Mouse (Mus musculus) frontal cortex, postnatal 10 days (tissue): ENCODE measurements around the gene Clint1.
A peak's percentile ranks its signal among the peaks of the same experiment; 100 is the strongest.

ENCODE experiments used
- DNase-seq, 2 experiments: peaks; one replicate each; pipeline ENCODE4 v3.0.0; 2022; ENCODE audit warnings: low spot score in 2 of 2, mixed read lengths in 1 of 2

Clint1 gene

DNA sequence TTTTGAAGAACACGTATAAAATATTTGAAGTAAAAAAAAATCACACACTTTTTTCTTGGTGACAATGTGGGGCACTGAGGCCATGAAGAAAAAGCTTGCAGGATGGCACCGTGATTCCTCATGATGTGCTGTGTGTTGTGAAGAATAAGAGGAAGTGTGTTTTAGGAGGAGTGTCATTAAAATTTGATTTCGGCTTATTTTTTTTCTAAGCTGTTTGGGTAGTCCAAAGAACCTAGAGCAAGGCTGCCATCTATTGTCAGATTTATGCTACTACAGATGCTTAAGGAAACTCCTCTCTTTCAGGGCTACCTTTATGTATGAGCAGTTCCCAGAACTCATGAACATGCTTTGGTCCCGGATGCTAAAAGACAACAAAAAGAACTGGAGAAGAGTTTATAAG lies 32.2 kb downstream of the Clint1 start:
- DNase-seq = no peak

DNA sequence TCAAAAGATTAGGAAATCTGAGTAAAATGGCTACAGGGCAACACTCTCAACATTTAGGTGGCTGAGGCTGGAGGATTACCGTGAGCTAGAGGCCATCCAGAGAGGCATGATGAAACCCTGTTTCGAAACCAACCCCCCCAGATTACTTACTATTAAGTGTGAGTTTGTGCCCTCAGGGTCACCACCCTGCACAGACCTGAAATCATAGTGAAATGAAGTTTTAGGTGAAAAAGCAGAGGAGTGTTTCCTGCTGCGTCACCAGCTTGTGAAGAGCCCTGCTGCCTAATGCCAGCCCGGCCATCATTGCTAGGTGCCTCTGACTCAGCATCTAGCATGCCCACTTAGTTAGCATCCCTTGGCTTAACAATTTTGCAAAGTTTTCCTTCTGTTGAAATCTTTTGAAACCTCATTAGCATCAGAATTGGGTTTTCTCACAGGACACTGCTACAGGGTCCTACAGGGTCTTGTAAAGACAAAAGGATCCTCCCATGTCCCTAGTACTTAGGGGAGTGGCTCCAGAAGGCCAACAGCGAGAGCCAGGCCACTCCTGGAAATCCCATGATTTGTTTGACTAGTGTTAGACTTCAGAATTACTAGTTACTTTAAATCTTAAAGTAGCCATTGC lies 33.9 kb downstream of the Clint1 start:
- no peak for DNase-seq

DNA sequence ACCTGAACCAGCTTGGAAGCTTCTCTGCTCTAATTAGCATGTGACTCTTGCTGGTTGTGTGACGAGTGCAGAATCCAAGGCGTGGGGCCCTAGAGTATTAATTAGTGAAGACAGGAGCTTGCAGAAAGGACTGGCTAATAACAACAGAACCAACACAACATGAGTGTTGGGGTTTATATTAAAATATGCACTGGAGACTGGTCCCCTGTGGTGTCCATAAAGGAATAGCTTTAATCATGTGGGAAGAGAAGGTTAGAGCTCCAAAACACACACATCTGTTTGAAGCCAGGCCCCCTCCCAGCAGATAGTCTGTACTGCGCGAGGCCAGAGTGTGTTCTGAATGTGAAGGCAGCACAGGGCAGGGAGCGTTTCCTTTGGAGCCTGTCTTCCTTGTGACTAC lies 34.7 kb downstream of the Clint1 start:
- no peak for DNase-seq

DNA sequence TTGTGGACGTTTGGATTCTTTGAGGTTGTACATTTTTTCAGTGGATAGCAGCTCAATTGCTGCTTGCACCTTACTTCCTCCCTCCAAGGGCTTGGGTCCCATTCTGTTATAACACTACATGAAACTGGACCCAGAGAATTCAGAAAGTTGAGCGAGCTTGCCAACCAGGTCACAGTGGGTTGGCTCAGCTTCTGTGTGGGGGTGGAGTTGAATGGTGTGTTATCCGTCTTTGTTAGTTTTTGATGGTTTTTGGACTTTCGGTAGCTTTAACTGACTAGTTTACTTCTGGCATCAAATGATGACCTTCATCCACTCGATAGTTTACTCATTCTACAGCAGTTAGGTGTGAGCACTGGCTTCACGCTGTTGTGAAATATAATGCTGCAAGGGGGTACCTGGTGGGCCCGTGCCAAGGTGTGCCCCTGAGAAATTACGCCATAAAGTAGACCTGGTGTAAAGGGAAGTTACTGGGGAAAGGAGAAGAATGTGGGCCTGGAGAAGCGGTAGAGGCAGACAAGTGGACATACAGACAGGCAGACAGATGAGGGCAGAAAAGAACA lies 36.7 kb downstream of the Clint1 start:
- DNase-seq = no peak

DNA sequence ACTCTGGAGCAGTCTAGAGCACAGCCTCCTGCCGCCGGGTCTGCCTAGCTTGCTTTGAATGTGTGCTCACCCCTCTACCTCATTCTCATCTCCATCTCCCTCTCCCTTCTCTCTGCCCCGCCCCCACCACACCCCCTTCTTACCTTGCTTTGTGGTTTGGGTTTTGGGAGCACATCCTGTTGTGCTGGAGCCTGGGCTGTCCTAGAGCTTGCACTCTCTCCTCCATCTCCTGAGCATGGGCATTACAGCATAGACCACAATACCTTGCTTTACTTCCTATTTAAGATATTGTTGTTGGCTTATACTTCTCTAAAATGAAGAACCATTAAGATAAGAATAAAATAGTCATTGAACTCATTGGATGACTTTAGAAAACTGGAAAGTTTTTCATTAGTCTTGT lies 38.1 kb downstream of the Clint1 start:
- no peak for DNase-seq

DNA sequence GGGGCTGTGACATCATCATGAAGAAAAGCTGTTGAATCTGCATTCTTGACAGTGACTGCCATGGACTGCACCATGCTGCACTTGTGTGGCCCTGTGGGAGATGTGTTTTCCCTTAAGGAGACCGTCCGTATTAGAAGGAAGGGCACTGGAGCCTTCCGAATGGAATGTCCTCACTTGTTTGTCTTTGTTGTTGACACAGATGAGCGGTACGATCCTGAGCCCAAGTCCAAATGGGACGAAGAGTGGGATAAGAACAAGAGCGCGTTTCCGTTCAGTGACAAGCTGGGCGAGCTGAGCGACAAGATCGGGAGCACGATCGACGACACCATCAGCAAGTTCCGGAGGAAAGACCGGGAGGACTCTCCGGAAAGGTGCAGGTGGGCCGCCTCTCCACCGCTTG lies 38.6 kb downstream of the Clint1 start:
- no peak for DNase-seq

DNA sequence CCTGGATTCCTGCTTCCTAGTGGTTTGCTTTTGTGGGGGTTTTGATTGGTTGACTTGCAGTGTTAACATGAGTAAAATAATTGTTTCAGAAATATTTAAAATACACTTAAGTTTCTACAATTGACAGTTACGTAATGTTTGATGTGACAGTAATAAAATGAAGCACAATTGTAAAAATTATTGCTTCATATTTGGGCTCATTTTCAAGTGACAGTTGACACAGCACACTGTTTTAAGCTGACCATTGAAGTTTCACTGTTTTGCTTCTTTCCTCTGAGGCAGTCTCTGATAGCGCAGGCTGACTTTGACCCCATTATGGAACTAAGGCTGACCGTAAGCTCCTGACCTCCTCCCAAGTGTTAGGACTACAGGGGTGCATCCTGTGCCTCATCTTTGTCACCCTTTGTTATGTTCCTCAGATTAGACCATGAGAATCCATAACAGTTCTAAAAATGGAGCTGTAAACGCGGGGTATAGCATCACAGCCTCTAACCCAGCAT lies 41.1 kb downstream of the Clint1 start:
- DNase-seq = no peak

DNA sequence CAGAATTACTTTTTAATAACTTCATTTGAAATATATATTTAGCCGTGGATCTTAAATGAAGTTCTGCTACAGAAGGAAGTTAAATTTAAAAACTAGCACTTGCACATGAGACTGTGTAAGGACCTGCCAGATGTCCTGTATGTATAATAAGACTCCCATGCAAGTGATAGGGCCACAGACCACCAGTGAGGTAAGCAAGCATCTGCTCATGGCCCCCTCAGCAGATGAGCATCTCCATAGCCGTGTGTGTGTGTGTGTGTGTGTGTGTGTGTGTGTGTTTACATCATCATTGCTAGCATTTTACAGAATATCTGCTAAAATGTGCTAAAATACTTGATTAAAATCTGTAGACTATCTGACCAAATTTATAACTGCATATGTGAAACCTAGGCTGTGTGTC lies 45.5 kb downstream of the Clint1 start:
- peak in 1 of 2 experiments; percentile 22 for DNase-seq

DNA sequence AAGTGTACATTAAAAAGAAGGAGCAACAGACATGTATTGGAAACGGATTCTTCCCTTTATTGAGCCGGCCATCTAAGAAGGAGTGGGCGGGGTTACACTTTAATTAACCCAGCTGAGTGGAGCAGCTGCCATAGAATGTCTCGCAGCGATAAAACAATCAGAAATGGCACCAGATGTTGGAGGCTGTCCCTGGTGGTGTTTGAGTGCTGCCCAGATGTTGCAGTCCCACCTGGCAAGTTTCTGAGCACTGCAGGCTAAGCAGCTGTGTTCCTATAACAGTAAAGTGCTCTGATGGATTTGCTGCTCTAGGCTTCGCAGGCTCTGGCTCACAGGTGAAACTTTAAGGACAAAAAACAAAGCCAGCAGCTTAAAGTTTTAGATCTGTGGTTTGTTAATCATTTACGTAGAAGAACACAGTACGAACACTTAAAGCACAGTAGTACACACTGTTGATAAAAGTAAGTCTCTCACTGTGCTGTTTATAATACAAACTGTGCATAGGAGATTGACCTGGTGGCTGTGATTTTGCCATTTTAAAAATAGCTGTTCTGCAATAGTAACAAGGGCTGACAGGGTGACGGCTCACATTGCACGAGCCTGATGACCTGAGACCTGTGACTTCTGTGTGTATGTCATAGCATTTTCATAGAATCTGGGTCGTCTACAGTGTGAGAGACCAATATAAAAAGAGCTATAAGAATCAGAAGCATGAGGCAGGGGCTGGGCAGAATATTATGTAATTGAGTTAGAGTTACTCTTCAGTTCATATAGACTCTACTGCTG lies 48.6 kb downstream of the Clint1 start:
- DNase-seq = no peak

DNA sequence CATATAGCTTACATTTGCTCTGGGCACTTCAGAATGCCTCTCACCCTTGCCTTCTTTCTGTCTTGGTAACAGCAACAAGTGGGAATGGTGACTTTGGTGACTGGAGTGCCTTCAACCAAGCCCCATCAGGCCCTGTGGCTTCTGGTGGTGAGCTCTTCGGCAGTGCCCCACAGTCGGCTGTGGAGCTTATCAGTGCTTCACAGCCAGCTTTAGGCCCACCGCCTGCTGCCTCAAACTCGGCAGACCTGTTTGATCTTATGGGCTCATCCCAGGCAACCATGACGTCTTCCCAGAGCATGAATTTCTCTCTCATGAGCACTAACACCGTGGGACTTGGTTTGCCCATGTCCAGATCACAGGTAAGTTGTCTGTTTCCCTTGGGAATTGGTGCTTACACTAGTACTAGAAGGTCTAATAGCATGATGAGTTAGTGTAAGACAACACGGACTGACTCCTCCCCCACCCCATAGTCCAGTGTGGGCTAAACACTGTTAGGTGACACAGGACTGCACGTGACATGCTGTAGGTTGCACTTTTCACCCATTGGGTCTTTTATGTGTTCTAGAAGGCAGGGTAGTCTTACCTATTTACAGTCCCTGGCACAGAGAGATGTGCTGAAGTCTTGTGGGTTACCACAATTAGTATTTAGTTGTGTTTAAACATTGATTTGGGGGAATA lies 54.4 kb downstream of the Clint1 start:
- DNase-seq = no peak

DNA sequence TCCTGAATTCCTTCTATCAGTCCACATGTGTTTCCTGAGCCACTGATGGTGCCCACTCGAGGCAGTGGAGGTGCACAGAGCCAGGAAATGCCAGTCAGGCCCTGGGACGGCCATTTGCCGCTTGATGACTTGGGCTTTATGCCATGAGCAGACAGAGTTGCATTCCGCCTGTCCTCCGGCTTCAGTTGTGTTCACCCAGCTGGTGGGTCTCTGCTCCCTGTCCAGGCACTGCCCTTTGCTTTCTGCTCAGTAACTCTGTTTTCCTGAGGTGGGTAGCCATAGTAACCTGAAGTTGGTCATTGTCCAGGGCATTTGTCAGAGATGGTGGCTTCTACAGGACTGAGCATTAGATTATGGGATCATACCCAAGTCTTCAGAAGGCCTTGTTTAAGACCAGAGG lies 55.5 kb downstream of the Clint1 start:
- no peak for DNase-seq

DNA sequence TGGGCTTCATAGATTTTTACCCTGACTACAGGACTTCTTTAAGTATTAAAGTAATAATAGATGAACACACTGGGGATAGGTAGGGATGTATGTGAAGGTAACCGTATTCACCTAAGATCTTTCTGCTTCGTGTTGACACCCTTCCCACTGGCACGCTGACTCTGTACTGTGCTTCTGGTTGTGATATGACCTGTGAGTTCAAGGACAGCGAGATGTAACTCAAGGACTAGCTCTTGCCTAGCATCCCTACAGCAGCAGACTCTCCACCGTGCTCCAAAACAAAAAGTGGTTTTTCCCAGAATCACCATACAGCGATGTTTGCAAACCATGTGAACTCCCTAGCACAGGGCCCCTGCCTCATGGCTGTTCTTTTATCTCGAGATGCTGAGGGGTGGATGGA lies 56.2 kb downstream of the Clint1 start:
- no peak for DNase-seq

DNA sequence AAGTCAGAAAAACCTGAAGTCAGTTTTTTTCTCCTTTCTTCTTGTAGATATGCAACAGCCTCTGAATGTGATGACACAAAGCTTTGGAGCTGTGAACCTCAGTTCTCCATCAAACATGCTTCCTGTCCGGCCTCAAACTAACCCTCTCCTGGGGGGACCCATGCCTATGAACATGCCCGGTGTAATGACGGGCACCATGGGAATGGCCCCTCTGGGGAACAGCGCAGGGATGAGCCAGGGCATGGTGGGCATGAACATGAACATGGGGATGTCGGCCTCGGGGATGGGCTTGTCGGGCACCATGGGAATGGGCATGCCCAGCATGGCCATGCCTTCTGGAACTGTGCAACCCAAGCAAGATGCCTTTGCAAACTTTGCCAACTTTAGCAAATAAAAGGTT lies 57.0 kb downstream of the Clint1 start:
- no peak for DNase-seq

DNA sequence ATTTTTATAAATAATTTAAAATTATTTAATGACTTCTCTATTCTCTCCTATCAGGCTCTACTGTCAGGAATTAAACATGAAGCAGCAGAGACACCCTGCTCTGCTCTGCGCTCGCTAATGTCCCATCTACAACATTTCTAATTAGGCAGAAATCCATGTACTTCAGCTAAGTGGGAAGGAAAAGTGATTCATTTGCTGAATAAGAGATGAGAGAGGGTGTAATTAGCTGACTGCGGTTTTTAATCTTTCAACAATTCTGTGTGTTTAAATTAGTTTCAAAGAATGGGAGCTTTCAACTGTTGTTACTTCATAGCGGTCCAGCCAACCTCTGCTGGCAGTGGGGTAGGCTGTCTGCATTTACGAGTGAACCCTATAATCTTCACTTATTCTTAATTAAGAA lies 58.9 kb downstream of the Clint1 start:
- DNase-seq = no peak

DNA sequence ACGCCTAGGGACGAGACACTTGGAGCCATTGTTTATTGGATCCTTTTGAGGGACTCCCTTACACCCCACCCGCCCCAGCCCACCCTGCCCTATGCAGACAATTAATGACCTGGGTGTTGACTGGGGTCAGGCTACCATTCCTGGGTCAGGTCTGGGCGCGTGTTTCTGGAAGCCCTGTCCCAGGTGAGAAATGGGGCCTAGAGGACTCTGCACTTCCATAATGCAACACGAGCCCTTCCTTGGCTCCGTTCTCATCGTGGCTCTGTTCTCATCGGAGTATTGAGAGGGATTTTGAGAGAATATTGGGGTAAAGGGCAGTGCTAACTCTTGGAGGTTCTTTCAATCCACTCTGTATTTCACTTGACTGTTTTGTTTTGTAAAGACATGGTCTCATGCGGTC lies 64.3 kb downstream of the Clint1 start:
- DNase-seq = no peak

DNA sequence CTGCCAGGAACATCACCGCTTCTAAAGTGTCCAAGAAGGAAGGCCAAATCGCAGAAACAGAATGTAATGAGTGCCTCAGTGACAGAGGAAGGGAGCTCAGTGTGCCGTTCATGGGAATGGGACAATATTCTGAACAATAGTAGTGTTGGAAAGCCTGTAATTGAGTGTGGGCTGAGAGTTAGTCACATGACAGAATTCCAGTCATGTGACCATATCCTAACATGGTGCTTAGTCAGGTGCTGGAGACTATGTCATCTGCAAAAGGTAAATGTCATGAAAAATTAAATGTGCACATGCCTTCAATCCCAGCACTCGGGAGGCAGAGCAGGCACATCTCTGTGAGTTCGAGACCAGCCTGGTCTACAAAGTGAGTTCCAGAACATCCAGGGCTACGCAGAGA lies 66.2 kb downstream of the Clint1 start:
- DNase-seq = no peak

DNA sequence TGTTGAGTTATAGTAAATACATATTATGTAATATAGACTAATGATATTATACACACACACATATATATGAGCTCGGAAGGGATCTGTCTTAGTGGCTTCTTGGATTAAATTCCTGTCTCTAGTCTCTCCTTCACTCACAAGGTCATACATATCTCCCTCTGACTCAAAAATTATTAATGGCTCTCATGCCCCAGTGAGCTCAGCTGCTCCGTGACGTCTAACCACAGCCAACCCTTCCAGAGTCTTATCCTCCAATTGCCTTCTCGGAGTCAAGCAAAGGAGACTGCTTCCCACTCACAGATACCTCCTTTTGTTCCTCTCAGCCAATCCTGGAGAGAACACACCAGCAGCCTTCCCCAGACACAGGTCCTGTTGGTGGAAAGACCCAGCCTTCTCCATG lies 67.0 kb downstream of the Clint1 start:
- no peak for DNase-seq

DNA sequence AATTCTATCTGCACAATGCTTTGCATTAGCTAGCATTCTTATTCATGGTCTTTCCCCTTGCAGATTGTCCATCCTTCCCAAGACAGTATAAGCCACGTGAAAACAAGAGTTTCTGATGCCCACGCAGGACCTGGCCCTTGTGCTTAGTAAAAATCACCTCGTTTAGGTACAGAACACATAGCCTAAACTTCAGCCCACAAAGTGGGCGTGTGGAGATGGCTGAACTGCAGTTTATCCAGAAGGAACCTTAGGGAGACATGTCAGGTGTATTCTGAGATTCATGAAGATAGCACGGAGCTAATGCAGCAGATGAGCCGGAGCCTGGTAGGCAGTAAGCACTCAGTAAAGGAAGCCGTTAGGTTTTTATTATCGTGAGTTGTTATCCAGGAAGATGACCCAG lies 69.2 kb downstream of the Clint1 start:
- no peak for DNase-seq

DNA sequence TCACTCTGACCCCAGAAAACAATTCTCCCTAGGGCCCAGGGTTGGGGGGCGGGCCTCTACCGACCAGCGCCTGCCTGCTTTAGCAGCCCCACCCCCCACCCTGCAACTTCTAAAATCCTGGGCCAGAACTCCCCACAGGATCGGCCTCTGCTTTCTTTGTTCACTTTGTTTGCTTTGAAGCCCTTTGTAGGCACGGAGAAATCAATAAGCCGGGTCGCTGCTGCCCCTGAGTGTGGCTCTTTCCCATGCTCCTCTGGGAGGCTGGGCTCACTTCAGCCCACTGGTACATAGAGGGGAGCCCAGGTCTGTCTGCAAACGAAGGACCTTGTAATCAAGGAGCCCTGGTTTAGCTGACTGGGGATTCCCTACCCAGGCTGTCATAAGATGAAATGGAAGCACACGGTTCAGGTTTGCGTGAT lies 69.6 kb downstream of the Clint1 start:
- no peak for DNase-seq

DNA sequence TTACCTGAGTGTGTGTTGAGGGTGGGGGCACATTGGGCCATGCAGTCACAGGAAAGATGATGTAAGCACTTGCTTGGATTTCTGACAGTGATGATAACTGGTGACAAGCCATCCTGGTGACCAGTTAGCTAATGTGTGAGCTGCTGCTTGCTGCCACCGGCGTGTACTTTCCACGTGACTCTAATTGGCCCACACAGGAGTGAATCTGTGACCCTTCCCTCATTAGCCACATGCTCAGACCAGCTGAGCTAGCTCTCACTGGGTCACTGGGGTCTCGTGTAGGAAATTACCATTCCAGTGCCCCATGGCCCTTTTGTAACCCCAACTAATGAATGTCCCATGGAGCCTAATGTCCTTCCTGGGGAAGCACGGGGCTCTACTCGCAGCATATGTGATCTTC lies 73.6 kb downstream of the Clint1 start:
- DNase-seq = no peak

DNA sequence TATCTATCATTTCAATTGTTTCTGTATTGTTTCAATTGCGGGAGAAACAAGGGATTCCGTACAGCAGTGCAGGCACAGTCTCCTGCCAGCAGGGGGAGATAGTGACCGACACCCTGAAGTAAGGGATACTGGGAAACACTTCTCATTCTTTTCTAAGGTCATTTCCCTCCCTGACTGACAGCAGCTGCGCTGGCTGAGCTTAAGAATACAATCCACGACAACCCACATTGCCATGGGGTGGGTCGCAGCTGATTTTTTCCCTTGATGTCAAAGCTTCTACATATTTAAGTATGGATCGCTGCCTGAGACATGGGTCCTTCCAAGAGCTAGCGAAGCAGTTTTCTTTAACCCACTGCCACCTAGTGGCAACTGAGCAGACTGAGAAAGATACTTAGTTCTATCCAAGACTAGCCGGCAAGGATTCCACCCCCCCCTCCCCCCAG lies 74.8 kb downstream of the Clint1 start:
- DNase-seq = peak; percentile 47 to 69

DNA sequence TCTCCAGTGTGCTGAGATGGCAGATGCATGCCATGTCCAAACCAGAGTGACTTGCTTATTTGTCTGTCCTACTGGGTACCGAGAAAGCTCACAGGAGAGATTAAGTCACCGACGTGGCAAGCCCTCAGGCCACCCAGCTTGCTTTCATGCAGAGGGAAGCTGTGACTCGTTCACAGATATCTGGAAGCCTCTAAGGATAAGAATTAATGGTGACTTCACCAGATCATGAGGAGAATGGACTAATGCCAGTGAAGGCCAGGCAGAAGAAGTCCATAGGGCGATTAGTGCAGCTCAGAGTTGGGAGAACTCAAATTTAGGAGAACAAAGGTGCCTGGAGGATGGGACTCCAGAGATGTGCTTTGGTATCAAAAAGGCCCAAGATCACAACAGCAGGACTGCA lies 75.6 kb downstream of the Clint1 start:
- no peak for DNase-seq

DNA sequence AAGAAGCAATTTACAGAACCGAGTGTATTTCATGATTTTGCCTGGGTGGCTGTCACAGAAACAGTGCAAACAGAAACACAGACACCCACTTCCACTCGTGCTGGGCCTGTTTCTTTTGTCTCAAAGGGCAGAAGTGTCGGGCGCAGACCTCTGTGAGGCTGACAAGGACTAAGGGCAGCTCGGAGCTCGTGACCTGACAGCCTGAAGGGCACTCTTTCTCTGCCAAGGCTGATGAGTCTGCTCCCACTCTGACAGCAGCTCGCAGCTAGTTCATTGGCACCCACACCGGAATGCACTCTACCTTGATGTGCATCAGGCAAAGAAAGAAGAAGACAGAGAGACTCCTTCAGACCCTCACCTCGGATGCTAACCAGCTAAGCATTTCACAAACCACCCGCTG lies 77.7 kb downstream of the Clint1 start:
- no peak for DNase-seq
